Mouse (Mus musculus): ENCODE data around the gene Ubl4b. TPM values are rescaled to one million over a fixed set of nuclear protein-coding genes. Genes with fewer than 3 reads are reported as not detected.

Ubl4b gene
- polyA plus RNA-seq, 2 experiments = not detected

GRCm38 (mm10) chr3:107562104-107562503 lies 7.2 kb upstream of the Ubl4b start:
- H3K27me3 ChIP-seq (ENCODE audit: control insufficient read depth, insufficient read depth, low read length) = no peaks in the 10 kb centered on the region
- DNase-seq (ENCODE audit: low read depth in 3 of 3, low spot score in 3 of 3) (no peak), ATAC-seq (ENCODE audit: insufficient read depth) (no peak)
- TF ChIP-seq EP300 (IDR thresholded peaks at IDR 0.05; ENCODE audit: low read depth) (no peak), CTCF (IDR thresholded peaks at IDR 0.05; ENCODE audit: low read depth) (no peak)
- H3K9ac ChIP-seq (replicated peaks) = no peak overlapping the region
- H3K4me2 ChIP-seq (ENCODE audit: low read depth) = no peak overlapping the region
- 54% methylated on average over 2 of the region's 2 CpGs for WGBS (ENCODE audit: insufficient replicate concordance)
- no peak overlapping the region for H3K4me3 ChIP-seq (ENCODE audit: insufficient read depth in 1 of 2, low read depth in 2 of 2, low read length in 2 of 2)
- no peak overlapping the region for H3K27ac ChIP-seq
- H3K4me1 ChIP-seq (replicated peaks; ENCODE audit: control insufficient read depth in 2 of 2, insufficient read depth in 2 of 2, low read length in 1 of 2) = no peaks in the 10 kb centered on the region
- H3K36me3 ChIP-seq (replicated peaks; ENCODE audit: control insufficient read depth, insufficient read depth, low read depth) = no peaks in the 10 kb centered on the region
- H3K9me3 ChIP-seq (ENCODE audit: control insufficient read depth, low read length) = no peaks in the 10 kb centered on the region

GRCm38 (mm10) chr3:107559183-107559582 lies 4.3 kb upstream of the Ubl4b start:
- Histone ChIP-seq H3K36me3 (replicated peaks; ENCODE audit: control insufficient read depth, insufficient read depth, low read depth) (no peaks in the 10 kb centered on the region), H3K27me3 (ENCODE audit: control insufficient read depth, insufficient read depth, low read length) (no peaks in the 10 kb centered on the region), H3K9ac (replicated peaks) (no peak overlapping the region), H3K4me1 (replicated peaks; ENCODE audit: control insufficient read depth in 2 of 2, insufficient read depth in 2 of 2, low read length in 1 of 2) (no peaks in the 10 kb centered on the region), H3K4me2 (ENCODE audit: low read depth) (no peak overlapping the region), H3K4me3 (ENCODE audit: insufficient read depth in 1 of 2, low read depth in 2 of 2, low read length in 2 of 2) (no peak overlapping the region), H3K9me3 (ENCODE audit: control insufficient read depth, low read length) (no peaks in the 10 kb centered on the region), H3K27ac (no peak overlapping the region)
- DNase-seq (ENCODE audit: low read depth in 3 of 3, low spot score in 3 of 3) (peak in 1 of 3 experiments; percentile 26), ATAC-seq (ENCODE audit: insufficient read depth) (no peak)
- 7% methylated on average over 3 of the region's 3 CpGs for WGBS (ENCODE audit: insufficient replicate concordance)
- TF ChIP-seq EP300 (IDR thresholded peaks at IDR 0.05; ENCODE audit: low read depth) = no peak
- peak; percentile 93 for TF ChIP-seq CTCF (IDR thresholded peaks at IDR 0.05; ENCODE audit: low read depth)

- Histone ChIP-seq H3K4me1 (replicated peaks; ENCODE audit: control insufficient read depth in 2 of 2, insufficient read depth in 2 of 2, low read length in 1 of 2) (no peaks in the 10 kb centered on the region), H3K27ac (no peak overlapping the region), H3K9me3 (ENCODE audit: control insufficient read depth, low read length) (no peaks in the 10 kb centered on the region), H3K27me3 (ENCODE audit: control insufficient read depth, insufficient read depth, low read length) (no peaks in the 10 kb centered on the region), H3K4me2 (ENCODE audit: low read depth) (no peak overlapping the region), H3K4me3 (ENCODE audit: insufficient read depth in 1 of 2, low read depth in 2 of 2, low read length in 2 of 2) (no peak overlapping the region), H3K36me3 (replicated peaks; ENCODE audit: control insufficient read depth, insufficient read depth, low read depth) (no peaks in the 10 kb centered on the region), H3K9ac (replicated peaks) (no peak overlapping the region)
- 22% methylated on average over 3 of the region's 3 CpGs for WGBS (ENCODE audit: insufficient replicate concordance)
- DNase-seq (ENCODE audit: low read depth in 3 of 3, low spot score in 3 of 3) = no peak
- ATAC-seq (ENCODE audit: insufficient read depth) = no peak
- no peak for TF ChIP-seq CTCF (IDR thresholded peaks at IDR 0.05; ENCODE audit: low read depth)
- no peak for TF ChIP-seq EP300 (IDR thresholded peaks at IDR 0.05; ENCODE audit: low read depth)
These were observed 3.9 kb upstream of the Ubl4b start for GRCm38 (mm10) chr3:107558740-107559139.

GRCm38 (mm10) chr3:107550409-107551049 lies 4.3 kb downstream of the Ubl4b start:
- Histone ChIP-seq H3K27ac (no peak overlapping the region), H3K9me3 (ENCODE audit: control insufficient read depth, low read length) (no peaks in the 10 kb centered on the region), H3K27me3 (ENCODE audit: control insufficient read depth, insufficient read depth, low read length) (no peaks in the 10 kb centered on the region), H3K36me3 (replicated peaks; ENCODE audit: control insufficient read depth, insufficient read depth, low read depth) (no peaks in the 10 kb centered on the region), H3K9ac (replicated peaks) (no peak overlapping the region), H3K4me1 (replicated peaks; ENCODE audit: control insufficient read depth in 2 of 2, insufficient read depth in 2 of 2, low read length in 1 of 2) (no peaks in the 10 kb centered on the region), H3K4me2 (ENCODE audit: low read depth) (no peak overlapping the region), H3K4me3 (ENCODE audit: insufficient read depth in 1 of 2, low read depth in 2 of 2, low read length in 2 of 2) (no peak overlapping the region)
- TF ChIP-seq CTCF (IDR thresholded peaks at IDR 0.05; ENCODE audit: low read depth) (peak; percentile 68), EP300 (IDR thresholded peaks at IDR 0.05; ENCODE audit: low read depth) (no peak)
- 69% methylated on average over 17 of the region's 17 CpGs for WGBS (ENCODE audit: insufficient replicate concordance)
- ATAC-seq (ENCODE audit: insufficient read depth) = no peak
- peak; percentile 7 to 13 (median 10) for DNase-seq (ENCODE audit: low read depth in 3 of 3, low spot score in 3 of 3)

GRCm38 (mm10) chr3:107546956-107547355 lies 7.9 kb downstream of the Ubl4b start:
- TF ChIP-seq EP300 (IDR thresholded peaks at IDR 0.05; ENCODE audit: low read depth) = no peak
- TF ChIP-seq CTCF (IDR thresholded peaks at IDR 0.05; ENCODE audit: low read depth) = no peak
- WGBS (ENCODE audit: insufficient replicate concordance) = 35% methylated on average over 2 of the region's 2 CpGs

More at GRCm38 (mm10) chr3:107546956-107547355, 7.9 kb downstream of the Ubl4b start:
- H3K9ac ChIP-seq (replicated peaks) = no peak overlapping the region
- no peak overlapping the region for H3K4me3 ChIP-seq (ENCODE audit: insufficient read depth in 1 of 2, low read depth in 2 of 2, low read length in 2 of 2)
- H3K36me3 ChIP-seq (replicated peaks; ENCODE audit: control insufficient read depth, insufficient read depth, low read depth) = no peaks in the 10 kb centered on the region
- no peak for ATAC-seq (ENCODE audit: insufficient read depth)
- H3K27ac ChIP-seq = no peak overlapping the region
- H3K4me2 ChIP-seq (ENCODE audit: low read depth) = no peak overlapping the region
- no peaks in the 10 kb centered on the region for H3K27me3 ChIP-seq (ENCODE audit: control insufficient read depth, insufficient read depth, low read length)
- H3K9me3 ChIP-seq (ENCODE audit: control insufficient read depth, low read length) = no peaks in the 10 kb centered on the region
- no peaks in the 10 kb centered on the region for H3K4me1 ChIP-seq (replicated peaks; ENCODE audit: control insufficient read depth in 2 of 2, insufficient read depth in 2 of 2, low read length in 1 of 2)
- no peak for DNase-seq (ENCODE audit: low read depth in 3 of 3, low spot score in 3 of 3)

Measured in liver, embryonic 14.5 days (tissue).